Mouse (Mus musculus) hindlimb bud, embryonic 11.5 days (tissue): Measurements from ENCODE around the gene Ephx1.
"Not testable (repeated sequence)": the region's sequence is repeated elsewhere in the genome, so short reads cannot be mapped to it uniquely, and the experiment has no call there.

Source experiments
- DNase-seq: peaks from one replicate; pipeline ENCODE4 v3.0.0-alpha.2; 2012; ENCODE audit warnings: low read depth, low spot score; ENCODE audit errors: extremely low spot score

Ephx1 gene

DNA sequence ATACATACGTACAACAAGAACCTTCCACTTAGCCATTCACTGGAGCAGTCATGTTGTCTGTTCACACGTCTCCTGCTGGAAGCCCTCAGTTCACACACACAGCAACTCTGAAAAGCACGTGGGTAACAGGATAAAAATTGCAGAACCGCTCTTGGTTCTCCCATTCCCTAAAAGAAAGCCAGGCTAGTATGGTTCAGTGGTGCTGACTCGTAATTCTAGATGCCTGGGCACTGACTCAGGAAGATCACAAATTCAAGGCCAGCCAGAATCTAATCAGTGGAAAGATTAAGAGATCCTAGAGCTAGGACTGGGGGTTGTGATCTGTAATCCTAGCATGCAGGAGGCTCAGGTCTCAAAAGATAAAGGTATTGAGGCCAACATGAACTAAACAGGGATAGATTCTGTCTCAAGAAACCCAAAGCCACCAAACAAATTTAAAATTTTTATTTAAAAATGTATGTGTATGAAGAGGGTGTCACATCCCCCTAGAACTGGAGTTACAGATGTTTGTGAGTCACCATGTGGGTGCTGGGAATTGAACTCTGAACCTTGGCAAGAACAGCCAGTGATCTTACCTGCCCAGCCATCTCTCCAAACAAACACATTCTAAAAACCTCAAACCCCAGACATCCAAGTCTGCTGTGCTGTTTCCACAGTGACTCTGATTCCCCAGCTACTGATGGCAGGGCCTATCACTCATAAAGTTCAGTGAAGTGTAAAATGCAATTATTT lies at the start of gene Ephx1:
Gene Ephx1 (minus strand): TSS at position 149 of the 732 bp plus-strand sequence.
- no peak for DNase-seq

DNA sequence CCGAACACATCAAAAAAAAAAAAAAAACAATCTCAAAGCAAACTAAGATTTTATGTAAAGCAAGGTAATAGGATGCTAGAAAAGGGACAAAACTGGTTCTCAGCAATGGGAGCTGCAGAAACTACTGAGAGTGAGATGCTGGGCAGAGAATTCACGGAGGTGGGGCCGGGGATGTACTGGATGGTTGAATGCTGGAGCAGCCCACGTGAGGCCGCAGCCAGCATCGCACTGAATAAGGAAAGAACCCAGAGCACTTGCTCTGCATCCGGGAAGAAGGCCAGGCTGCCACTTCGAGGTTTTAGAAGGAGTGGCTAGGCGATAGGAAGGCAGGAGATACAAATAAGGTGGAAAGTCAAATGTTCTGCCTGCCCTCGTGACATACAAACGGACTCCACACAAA lies 49.0 kb upstream of the Ephx1 start:
- no peak for DNase-seq

DNA sequence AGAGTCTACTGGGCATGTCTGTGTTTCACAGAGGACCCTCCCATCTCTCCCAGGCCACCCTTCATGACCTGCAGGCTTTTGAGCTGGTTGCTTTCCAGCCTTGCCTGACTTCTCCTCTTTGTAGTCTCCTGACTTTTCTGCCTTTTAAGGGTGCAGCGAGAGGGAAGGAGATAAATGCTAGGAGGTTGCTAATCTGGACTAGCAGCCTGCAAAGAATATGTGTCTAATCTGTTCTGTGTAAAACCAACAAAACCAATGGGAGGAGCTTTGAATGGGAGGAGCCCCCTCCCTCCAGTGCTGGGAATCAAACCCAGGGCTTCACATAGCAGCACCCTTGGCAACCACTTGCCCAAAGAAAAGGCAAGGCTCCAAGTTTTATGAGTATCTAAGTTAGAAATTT lies 47.6 kb upstream of the Ephx1 start:
- DNase-seq = no peak

DNA sequence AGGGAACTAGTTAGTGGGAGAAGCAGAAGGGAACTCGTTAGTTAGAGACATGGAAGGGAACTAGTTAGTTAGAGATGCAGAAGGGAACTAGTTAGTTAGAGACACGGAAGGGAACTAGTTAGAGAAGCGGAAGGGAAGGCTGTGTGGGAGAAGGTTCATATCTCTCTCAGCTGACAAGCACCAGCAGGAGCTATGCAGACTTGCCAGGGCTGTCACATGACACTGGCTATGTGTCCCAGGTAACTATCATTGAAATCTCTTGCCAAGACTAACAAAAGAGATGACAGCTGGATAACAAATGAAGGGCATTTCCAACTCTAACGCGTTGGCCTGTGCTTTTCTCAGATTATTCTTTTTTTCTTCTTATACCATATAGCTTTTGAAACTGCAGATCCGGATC lies 43.9 kb upstream of the Ephx1 start:
- no peak for DNase-seq

DNA sequence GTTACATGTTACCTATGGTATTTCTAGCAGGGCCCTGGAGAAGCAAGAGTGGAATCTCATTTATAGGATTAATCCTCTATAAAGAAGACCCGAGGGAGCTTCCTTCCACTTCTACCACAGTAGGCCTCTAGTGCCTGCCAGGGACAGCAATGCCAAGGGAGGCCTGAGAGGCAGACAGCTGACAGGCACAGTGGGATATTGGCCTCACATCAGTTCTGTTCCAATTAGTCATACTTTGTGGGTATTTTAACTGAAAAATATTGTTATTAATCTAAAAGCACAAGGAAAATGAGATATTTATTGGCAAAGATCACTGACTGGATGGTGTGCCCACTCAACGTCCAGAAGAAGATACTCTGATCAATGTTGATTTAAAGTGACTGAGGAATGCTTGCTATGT lies 43.3 kb upstream of the Ephx1 start:
- DNase-seq = no peak

DNA sequence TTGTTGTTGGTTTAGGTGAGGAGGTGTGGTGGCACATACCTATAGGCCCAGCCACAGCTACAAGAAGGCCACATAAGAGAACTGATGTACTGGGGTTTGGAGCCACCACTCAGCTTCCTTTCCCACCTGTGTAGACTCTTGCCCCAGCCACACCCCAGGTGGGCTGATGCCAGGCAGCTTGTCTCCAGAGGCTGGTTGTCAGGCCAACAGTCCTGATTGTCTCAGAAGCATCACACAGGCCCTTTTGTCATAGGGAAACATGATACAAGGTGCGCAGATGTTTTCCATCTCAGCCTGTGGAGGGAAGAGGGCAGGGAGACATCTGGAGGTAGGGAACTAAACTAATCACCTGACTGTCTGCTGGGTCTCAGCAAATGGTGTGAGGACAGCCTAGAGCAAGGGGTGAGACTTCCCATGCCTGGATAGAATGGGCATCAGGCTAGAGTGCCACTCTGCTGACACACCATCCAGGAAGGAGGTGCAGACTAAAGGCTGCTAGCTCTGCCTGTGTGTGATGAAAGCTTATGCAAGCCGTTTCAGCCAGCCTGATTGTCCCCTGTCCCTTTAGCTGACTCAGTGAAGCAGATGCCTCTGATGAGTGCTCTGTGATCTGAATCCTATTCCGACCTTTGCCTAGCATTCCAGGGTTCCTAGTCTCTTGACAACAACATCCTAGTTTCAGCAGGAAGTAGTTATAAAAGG lies 41.2 kb upstream of the Ephx1 start:
- DNase-seq = no peak

DNA sequence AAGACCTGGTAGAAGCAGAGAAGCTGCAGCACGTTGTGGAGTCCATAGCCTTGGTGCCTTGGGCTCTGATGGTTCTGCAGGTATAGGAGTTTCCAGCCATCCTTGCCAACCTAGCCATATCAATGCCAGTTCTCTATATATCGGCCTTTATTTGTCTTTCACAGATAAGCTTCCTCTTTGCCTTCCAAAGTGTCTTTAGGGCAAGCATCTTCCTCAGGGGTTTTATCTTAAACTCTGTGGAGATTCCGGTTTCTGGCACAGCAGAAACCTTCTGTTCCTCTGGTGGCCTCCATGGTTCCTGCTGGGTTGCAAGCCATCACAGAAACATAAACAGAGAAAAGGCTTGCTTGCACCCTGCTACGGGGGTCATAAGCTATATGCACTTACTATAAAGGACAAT lies 32.2 kb upstream of the Ephx1 start:
- DNase-seq = no peak

DNA sequence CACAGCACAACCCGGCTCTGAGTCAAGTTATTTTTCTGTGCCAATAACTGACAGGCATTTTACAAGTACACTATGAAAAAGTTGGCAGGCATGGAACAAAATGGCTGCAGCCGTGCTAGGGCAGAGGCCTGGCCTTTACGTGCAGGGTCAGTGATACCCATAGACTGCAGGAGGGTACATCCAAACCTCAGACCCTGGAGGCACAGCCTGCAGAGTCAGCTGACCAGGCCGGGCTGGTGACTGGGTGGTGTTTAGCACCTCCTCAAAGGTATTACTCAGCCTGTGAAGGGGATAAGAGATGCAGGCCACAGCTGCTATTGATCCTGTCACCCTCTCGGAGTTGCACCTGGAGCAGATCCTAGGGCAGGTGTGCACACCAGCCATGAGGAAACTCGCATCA lies 30.2 kb upstream of the Ephx1 start, which contains the start of gene 9130409I23Rik:
Gene 9130409I23Rik (plus strand): TSS at position 301 of the 400 bp plus-strand sequence.
- no peak for DNase-seq

DNA sequence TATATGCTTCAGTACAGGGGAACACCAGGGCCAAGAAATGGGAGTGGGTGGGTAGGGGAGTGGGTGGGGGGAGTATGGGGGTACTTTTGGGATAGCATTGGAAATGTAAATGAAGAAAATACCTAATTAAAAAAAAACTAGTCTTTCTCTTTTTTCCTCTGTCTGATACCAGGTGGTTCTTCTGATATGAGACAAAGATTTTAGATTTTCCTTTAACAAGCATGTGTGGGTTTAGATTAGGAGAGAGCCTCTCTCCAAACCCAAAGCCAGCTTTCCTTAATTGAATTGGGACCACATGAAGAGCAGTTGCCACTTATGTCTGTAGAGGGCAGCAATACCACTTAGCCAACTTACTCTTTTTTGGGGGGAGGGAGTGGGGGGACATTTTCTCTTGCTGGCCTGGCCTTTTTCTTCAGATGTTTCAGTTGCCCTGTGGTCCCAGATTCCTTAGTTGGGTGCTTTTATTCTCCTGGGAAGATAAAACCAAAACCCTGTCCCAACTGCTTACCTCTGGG lies 28.7 kb upstream of the Ephx1 start:
- no peak for DNase-seq

DNA sequence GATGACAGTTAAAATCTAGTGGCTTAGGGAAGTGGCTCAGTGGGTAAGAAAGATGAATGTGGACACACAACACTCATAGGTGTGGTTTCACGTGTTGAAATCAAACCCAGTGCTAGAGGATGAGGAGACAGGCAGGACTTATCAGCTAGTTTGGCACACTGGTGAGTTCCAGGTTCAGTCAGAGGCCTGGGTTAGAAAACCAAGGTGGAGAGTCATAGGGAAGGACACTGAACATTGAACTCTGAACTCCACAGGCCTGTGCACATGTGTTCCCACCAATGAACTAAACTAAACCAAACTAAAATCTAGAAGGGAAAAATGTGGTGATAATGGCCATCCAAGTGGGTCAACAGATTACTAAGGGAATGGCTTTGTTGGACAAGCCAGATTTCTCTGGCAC lies 26.8 kb upstream of the Ephx1 start:
- no peak for DNase-seq

DNA sequence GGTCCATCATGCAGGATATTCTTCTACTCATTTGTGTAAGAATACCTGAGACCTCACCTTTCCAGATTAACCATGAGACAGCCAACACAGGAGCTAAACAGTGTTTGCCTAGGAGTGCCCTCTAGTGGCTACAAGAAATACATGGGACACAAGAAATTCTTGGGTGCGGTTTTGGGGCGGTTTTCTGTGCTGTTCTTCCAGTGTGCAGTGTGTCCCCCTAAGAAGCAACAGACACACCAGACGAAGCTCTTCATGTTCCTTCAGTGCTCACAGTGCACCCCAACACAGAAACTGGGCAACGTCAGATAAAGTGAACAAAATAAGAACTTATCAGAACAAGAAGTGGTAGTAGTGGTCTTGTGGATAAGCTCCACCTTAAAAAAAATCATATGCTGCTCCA lies 18.9 kb upstream of the Ephx1 start:
- no peak for DNase-seq

DNA sequence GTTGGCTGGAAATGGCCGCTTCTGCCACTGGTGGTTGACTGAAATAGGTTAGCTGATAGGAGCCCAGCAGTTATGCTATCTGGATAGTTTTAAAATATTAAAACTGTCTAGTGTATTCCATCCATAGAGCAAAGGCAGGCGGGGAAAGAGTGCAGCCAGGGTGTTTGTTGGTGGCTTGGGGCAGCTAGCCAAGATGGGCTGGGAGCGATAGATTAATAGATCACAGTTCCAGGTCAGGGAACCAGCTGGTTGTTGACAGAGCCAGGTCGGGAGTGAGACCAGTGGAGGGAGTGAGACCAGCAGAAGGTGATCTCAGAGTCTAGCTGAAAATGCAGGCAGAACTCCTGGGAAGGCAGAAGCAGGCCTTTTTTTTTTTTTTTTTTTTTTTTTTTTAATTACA lies 16.9 kb upstream of the Ephx1 start:
- DNase-seq = no peak

DNA sequence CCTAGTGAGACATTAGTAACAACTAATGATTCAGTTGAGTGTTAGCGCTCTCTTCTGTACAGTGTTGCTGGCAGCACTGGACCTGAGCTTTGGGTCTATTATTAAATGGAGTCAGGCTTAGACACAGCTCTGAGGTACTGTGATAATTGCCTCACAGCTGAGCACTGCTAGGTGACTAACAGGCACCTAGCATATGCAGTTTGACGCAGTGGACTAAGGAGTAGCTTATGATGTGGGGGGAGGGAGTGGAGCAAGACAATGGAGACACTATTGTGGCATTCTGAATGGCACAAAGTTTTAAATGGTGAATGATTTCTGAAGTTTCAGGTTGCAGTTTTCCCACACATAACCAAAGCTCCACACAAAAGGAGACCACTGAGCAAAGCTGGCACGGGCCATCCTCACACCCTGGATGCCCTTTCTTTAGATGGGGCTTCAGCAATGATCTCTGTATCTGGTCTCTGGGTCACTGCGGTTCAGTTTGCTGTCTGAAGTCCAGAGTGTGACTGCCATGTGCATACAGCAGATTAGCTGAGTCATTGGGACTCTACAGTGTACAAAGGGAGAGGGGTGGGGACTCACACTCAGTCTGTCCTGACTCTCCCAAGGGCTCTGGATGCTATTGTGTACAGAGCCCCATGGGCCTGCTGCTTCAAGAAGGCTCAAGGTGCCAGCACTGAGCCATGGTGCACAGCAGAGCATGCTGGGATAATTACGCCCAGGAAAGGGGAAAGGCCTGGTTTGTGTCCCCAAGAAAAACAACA lies 14.5 kb upstream of the Ephx1 start:
- DNase-seq = not testable (repeated sequence)

DNA sequence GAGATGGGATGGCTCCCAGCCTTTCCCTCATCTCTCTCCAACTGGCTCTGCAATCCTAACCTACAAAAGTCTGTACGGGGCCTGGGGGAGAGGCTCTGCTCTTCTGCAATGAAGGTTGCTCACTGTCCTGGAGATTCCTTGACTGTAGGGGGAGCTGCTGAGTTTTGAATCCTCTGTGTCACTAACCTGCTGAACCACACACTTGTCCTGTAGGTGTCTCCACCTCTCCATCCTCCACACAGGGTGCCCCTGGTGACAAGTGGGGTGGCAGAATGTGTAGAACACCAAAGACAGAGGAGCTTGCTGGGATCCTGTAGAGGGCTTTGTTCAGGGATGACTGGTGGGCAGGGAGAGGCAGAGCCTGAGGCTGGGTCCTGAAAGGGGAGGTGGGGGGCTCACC lies 1.6 kb upstream of the Ephx1 start:
- no peak for DNase-seq

DNA sequence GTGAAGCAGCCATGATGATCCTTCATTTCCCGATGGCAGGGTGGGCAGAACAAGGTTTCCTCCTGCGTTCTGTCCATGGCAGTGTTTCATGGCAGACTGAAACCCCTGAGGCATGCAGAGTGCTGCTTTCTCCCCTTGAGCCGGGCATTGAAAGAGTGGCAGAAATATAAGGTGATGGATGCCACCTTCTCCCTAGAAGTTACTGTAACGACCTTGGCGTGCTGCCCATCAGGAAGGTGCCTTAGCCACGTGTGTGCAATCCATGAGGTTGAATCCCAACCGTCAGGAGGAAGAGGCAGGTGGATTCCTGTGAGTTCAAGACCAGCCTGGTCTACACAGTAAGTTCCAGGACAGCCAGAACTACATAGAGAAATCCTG lies 773 bp upstream of the Ephx1 start:
- no peak for DNase-seq

DNA sequence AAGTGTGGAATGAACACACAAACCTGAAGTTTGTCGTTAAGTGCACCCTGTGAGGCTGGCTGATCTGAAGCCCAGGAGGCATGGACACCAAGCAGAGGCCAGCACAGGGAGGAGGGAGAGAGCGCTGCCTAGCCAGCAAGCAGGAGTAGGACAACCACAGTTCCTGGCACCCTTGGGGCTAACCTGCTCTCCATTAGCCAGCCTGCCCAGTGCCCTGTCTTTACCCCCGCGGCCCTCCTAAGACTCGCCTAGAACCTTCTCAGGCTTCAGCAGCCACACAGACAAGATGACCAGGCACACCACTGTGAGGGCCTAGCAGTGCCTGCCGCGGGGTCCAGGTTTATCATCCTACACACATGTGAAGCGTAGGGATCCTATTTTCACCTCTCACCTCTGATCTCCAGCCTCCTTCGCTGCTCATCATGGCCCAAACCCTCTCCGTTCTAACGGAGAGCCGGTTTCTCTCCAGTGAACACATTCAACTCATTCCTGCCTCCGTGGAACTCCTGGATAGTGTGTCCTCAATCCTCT lies 2.7 kb downstream of the Ephx1 start:
- no peak for DNase-seq

DNA sequence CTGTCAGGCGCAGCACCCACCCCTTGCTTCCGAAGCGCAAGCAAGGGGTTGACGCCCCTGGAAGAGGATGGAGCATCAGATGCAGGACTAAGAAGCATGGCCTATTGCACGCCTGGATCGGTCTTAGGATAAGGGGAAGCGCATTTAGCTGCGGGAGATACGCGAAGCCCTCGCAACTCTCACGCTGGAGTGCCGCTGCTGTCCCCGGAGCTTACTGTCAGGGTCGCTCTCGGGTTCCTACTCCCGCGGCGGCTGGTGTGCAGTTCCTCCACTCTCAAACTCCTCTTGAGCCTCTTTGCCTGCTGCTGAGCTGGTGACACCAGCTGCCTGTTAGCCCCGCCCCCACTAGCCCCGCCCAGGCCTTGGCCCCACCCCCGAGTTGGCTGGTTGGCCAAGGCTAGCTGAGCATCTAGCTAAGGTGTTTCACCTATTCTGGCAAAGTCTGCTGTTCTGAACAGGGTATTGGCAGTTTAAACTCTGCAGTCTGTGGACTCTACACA lies 3.4 kb downstream of the Ephx1 start:
- DNase-seq = no peak

DNA sequence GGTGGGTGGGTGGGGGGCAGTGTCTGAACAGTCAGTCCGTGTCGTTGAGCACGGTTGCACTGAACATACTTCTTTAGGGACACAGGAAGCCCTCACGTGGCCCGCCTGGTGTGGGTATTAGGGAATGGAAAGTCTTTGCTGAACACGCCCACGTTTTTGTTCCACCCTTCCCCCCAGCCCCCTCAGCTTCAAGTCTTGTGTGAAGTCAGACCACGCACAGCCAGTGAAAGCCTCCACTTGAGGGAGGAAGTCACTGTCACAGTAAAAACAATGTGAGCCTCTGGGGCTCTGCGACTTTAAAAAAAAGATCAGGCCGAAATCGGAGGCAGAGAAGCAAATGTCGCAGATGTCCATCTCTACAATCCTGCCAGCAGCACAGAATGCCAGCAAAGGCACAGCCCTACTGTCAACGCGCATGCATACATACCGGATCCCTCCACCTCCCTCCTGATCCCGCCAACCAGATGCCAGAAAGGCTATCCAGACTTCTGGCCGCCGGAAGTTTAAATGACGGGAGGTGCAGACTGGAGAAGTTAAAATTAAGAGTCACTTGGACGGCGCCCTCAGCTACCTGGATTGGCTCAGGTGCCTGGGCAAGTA lies 4.1 kb downstream of the Ephx1 start:
- DNase-seq = no peak

DNA sequence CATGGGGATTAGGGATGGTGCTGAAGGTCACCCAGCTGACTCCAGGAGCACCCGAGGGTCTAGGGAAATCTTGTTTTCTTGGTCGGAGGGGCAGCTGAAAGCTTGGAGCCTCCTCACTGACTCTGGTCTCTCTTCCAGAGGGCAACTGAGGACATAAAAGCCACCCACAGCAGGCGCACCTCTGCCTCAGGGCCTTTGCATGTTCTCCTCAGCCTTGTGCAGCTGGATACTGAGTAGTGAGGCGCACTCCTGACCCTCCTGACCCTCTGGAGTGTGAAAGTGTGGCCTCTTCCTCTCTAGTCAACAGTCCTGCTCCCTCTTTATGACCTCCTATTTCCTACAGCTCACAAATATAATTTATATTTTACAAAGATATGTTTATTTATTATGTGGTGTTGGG lies 4.7 kb downstream of the Ephx1 start:
- no peak for DNase-seq

DNA sequence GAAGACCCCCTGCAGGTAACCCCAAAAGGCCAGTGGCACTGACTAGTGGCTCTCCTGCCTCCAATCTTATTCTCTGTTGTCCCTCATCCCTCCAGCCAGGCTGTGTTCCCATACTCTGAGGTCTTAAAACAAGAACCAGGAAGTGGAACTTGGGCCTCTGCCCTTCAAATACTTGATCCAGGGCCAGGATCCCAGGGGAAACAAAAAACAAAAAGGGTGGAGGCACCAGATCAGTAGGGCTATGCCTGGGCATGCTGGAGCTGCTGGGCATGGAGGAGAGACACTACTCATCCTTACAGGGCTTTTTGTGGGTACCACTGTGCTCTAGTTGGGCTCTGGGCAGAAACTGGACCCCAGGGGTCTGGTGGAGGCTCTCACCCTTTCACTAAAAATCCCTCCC lies 5.1 kb downstream of the Ephx1 start:
- no peak for DNase-seq
